Mouse (Mus musculus): ENCODE data around the gene Aar2.

DNA sequence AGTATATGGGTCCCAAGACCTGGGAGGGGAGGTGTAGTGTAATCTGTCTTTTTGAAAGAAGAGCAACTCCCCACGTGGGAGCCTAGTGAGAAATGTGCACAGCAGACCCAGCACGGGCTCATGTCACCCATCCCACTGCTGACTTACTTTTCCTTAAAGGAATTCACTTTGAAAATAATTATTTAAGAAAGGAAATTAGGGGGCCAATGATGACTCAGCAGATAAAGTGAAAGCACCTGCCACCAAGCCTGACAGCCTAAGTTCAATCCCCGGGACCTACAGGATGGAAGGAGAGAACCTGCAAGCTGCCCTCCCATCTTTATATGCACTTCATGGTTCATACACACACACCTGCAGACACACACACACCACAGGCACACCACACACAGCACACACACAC lies 3.6 kb upstream of the Aar2 start:
- no peak for TF ChIP-seq USF1 (IDR thresholded peaks at IDR 0.05; ENCODE audit: low read depth, low read length)
- no peak for TF ChIP-seq CTCF (IDR thresholded peaks at IDR 0.05 in 2 of 3, conservative IDR thresholded peaks at IDR 0.05 in 1 of 3; ENCODE audit: control insufficient read depth in 1 of 3, insufficient read depth in 1 of 3, low read depth in 2 of 3, low read length in 3 of 3, poor library complexity in 1 of 3, severe bottlenecking in 1 of 3)
- TF ChIP-seq TCF12 (IDR thresholded peaks at IDR 0.05; ENCODE audit: low read depth, low read length), result no peak
- no peak for TF ChIP-seq POLR2A (IDR thresholded peaks at IDR 0.05; ENCODE audit: control insufficient read depth in 1 of 2, insufficient read depth in 1 of 2, low read depth in 1 of 2, low read length in 2 of 2, poor library complexity in 1 of 2)

All from MEL (cell line).